Mouse (Mus musculus) adipose tissue, adult 10 weeks (tissue): ENCODE measurements around the gene Thrap3. TPM values are rescaled to one million over a fixed set of nuclear protein-coding genes. Genes with fewer than 3 reads are reported as not detected.

Experiments
- polyA plus RNA-seq: library from polyadenylated mRNA; stranded (reverse); fragments of 350-450 nt; fragmentation: Illumina TruSeq; extraction: RNeasy Lipid Tissue Mini Kit (QIAGEN cat#74804); gene quantifications from one replicate; pipeline ENCODE4 v1.2.3, GENCODE M21; 2014; ENCODE audit warnings: low read depth, low replicate concordance

The Thrap3 gene
- polyA plus RNA-seq = 120 TPM

DNA sequence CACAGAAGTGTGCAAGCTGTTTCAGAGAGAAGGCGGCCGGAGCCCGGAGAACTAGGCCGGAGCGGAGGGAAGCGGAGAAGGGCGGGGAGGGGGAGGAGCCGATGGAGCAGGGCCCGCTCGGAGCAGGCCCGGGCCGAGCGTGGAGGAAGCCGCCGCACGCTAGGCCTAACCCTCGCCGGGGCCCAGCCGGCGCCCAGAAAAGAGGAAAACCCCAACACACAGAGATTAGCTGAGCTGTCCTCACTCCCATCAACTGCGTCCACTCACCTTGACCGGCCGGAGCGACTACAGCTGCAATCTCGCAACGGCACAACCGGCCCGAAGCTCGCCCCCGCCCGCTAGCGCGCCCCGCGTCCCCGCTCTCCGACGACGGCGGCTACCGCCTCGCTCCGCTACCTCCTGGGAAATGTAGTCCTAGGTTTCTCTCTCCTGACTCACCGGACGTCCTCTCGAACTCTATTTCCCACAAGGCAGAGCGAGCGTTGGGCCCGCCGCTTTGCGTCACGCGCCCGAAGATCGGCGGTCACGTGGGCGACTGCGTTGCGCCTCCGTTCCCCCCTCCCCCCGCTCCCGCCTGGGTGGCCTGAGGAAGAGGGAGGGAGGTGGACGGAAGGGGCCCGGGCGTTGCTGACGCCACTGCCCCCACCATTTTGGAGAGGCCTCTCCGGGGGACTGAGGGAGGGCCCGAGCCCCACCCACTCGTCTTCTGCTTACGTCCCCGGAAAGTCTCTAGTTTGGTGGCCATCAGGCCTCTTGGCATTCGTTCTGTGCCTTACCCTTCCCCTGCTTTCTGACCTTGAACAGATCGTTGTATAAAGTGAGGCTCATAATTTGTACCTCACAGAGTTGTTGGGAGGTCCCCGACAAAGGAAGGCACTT is at the start of gene Thrap3:
Gene Thrap3 (minus strand): TSS at position 458 of the 879 bp plus-strand sequence.

DNA sequence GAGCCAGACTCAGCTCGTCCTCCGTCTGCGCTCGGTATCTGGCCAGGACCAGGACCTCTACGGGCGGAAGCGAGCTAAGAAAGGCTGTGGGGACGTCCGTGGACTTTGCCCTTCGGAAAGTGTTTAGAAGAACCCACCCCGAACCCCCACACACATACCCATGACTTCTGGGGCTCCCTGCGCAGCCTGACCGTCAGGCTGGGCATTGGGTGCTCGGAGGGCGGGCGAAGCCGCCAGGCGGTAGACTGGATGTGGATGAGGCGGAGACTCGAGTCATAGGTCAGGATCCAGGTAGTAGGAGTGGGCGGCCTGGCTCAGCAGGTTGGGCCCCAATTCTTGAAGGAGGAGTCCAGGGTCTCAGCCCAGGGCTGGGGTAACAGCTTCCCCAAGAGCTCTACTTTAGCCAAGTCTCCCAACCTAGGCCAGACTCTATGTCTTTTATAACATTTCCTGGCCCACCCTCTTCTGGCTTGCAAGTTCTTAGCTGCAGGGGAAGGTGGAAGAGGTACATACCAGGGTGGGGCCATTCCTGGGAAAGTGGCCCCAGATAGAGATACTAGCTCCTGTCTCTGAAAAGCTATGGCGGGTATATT is 39.4 kb downstream of the Thrap3 start, which contains the start of gene Sh3d21:
Gene Sh3d21 (minus strand): TSS at position 425 of the 593 bp plus-strand sequence.

DNA sequence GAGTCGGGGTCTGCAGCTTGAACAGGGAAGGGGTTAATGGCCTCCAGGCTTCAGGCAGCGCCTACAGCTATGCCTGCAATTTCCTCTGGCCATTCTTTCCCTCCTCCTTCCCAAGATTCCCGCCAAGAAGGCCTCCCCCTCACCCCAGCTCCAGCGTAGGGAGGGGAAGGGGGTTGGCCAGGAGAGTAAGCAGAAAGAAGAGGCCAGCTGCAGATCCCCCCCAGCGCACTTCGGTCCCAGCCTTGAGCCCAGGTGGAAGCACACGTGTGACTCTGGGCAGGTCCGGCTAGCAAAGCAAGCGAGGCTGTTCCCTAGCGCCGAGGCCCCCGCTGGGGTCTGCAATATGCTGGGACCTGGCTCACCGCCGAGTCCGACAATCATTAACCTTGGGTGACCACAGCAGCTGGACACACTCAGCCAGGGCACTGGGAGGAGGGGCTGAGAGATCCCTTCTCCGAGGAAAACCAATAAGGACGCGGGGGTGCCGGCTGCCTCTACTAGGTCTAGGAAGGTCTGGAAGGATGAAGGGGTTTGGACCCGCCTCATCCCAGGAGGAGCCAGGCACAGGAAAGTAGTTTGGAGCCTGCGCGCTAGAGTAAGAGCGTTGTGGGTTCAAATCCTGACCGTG is 54.9 kb downstream of the Thrap3 start, which contains the start of gene Eva1b:
Gene Eva1b (plus strand): TSS at position 212 of the 628 bp plus-strand sequence.

Other genes starting within 250 kb of the Thrap3 start
- 2.0 TPM for gene Csf3r, start 178.2 kb downstream of the Thrap3 start, polyA plus RNA-seq
- 64.2 TPM for gene Mrps15, start 155.8 kb downstream of the Thrap3 start, polyA plus RNA-seq
- gene Oscp1, start 144.2 kb downstream of the Thrap3 start, polyA plus RNA-seq = 19.4 TPM
- gene Lsm10, start 106.1 kb downstream of the Thrap3 start, polyA plus RNA-seq = 20.4 TPM
- gene Stk40, start 98.8 kb downstream of the Thrap3 start, polyA plus RNA-seq = 32.8 TPM
- gene Eva1b, start 55.0 kb downstream of the Thrap3 start, polyA plus RNA-seq = 19.5 TPM
- gene Sh3d21, start 39.3 kb downstream of the Thrap3 start, polyA plus RNA-seq = 20.0 TPM
- gene Map7d1, start 53.6 kb upstream of the Thrap3 start, polyA plus RNA-seq = 46.6 TPM
- 92.2 TPM for gene Trappc3, start 59.6 kb upstream of the Thrap3 start, polyA plus RNA-seq
- 11.6 TPM for gene Col8a2, start 84.0 kb upstream of the Thrap3 start, polyA plus RNA-seq
- gene Adprhl2, start 118.9 kb upstream of the Thrap3 start, polyA plus RNA-seq = 28.4 TPM
- 10.0 TPM for gene Tekt2, start 122.9 kb upstream of the Thrap3 start, polyA plus RNA-seq
- 4.3 TPM for gene Ago3, start 226.8 kb upstream of the Thrap3 start, polyA plus RNA-seq